Mouse (Mus musculus) adrenal gland, adult 2 months (tissue): Measurements from ENCODE around the gene Gpkow. TPM values are rescaled to one million over a fixed set of nuclear protein-coding genes. Genes with fewer than 3 reads are reported as not detected.
"Not testable (repeated sequence)": the region's sequence is repeated elsewhere in the genome, so short reads cannot be mapped to it uniquely, and the experiment has no call there.

Experiments used
- DNase-seq: peaks from one replicate; pipeline ENCODE4 v3.0.0; 2021
- polyA plus RNA-seq: library from polyadenylated mRNA; depleted of rRNA; stranded (reverse); fragments of >200 nt; gene quantifications from 2 replicates; pipeline ENCODE4 v1.2.3, GENCODE M21; 2012; rRNA removed
- total RNA-seq, 2 experiments: library from RNA; stranded (reverse); gene quantifications; 2 replicates each; pipeline ENCODE4 v1.2.3; 2021

The Gpkow gene
- total and polyA plus RNA-seq, 3 experiments = 4.2 to 58.4 (median 55.7) TPM

DNA sequence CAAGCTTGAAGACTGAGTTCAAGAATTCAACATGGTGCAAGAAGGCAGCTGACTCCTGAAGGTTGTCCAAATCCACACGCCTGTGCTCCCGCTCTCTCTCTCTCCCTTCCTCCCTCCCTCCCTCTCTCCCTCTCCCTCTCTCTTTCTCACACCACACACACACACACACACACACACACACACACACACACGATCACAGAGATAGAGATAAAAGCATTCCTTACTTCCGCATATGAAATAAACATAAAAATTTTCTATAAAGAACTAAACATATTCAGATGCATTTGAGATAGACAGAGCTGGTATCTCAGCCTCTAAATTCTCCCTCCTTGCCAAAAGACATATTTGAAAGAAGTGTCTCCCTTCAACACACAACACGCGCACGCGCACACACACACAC, 48.5 kb downstream of the Gpkow start:
- no peak for DNase-seq

DNA sequence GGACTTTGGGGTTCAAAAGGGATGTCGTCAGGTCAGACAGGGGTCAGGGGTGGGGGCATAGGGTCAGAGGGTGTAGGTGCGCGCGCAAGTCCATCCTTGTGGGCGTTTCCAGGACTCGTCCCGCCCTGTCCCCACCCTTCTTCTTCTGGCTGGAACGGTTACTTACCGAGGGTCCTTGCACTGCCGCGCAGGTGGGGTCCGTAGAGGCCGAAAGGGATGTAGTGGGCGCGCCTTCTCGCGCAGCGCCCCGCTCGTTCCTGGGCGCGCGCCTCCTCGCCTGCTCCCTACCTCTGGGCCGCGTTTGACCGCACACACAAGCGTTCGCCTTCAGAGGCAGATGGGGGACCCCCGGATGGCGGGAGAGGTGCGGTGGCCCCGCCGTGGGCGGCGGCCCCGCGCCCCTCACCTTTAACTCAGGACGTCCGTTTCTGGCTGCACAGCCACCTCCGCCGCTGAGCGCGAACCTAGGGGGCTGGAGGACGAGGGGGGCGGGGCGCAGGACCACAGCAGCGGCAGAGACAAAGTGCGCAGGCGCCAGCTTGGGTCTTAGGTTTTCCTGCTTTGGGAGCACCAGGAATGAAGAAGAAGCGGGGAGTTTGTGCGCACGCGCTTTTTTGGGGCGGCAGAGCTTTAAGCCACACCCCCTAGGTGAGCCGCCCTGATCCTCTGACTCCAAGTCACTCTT, 53.6 kb downstream of the Gpkow start, which contains the start of gene Ccdc120:
Ccdc120 (minus strand) TSS at position 474 of the 685 bp plus-strand sequence.
- peak; percentile 79 for DNase-seq

DNA sequence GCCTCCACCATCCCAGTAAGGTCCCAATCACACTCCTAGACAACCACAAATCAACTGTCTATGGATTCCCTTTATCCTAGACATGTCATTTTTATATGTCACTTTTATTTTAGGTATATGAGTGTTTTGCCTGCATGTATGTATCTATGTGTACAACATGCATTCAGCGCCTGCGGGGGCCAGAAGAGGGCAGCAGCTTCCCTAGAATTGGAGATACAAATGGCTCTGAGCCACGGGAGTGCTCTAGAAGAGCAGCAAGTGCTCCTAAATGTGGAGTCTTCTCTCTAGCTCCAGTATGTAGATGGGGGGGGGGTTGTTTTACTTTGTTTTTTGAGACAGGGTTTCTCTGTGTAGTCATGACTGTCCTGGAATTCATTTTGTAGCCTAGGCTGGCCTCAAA, 56.7 kb downstream of the Gpkow start:
- DNase-seq = not testable (repeated sequence)

Other genes with a start within 250 kb of the Gpkow start
- gene Foxp3, start 123.5 kb upstream of the Gpkow start, total RNA-seq = not detected
- gene Foxp3, start 123.5 kb upstream of the Gpkow start, polyA plus RNA-seq = 0.06 and 0.18 TPM in 2 replicates
- gene Ppp1r3f, start 122.8 kb upstream of the Gpkow start, total RNA-seq = 1 to 10 TPM; 2.6 to 4.5 TPM
- gene Ppp1r3f, start 122.8 kb upstream of the Gpkow start, polyA plus RNA-seq = 5.0 and 6.2 TPM in 2 replicates
- gene Ccdc22, start 91.6 kb upstream of the Gpkow start, total RNA-seq = 10 to 100 TPM; 21.3 to 22.4 TPM
- gene Ccdc22, start 91.6 kb upstream of the Gpkow start, polyA plus RNA-seq = 21.6 and 24.0 TPM in 2 replicates
- under 1 TPM in 1 of 2 experiments, not detected in 1; 0.07 TPM for gene Cacna1f, start 90.0 kb upstream of the Gpkow start, total RNA-seq
- gene Cacna1f, start 90.0 kb upstream of the Gpkow start, polyA plus RNA-seq = 0.06 TPM in 1 of 2 replicates, not detected in the other
- gene Syp, start 58.7 kb upstream of the Gpkow start, total RNA-seq = 10 to 100 TPM; 34.3 to 81.7 TPM
- gene Syp, start 58.7 kb upstream of the Gpkow start, polyA plus RNA-seq = 20.4 and 21.6 TPM in 2 replicates
- 10 to 100 TPM in 1 of 2 experiments, 1 to 10 TPM in 1; 10.0 to 12.3 TPM for gene Prickle3, start 39.9 kb upstream of the Gpkow start, total RNA-seq
- 46.0 and 46.4 TPM in 2 replicates for gene Prickle3, start 39.9 kb upstream of the Gpkow start, polyA plus RNA-seq
- gene Plp2, start 25.7 kb upstream of the Gpkow start, total RNA-seq = 10 to 100 TPM; 72.7 to 93.7 TPM
- gene Plp2, start 25.7 kb upstream of the Gpkow start, polyA plus RNA-seq = 87.0 and 88.3 TPM in 2 replicates
- gene Magix, start 15.9 kb upstream of the Gpkow start, total RNA-seq = under 1 TPM; 0.35 to 0.76 TPM
- 0.77 and 2.5 TPM in 2 replicates for gene Magix, start 15.9 kb upstream of the Gpkow start, polyA plus RNA-seq
- 10 to 100 TPM; 63.7 to 68.0 TPM for gene Wdr45, start 17.2 kb downstream of the Gpkow start, total RNA-seq
- 51.1 and 51.5 TPM in 2 replicates for gene Wdr45, start 17.2 kb downstream of the Gpkow start, polyA plus RNA-seq
- not detected for gene Gm45208, start 25.1 kb downstream of the Gpkow start, total RNA-seq
- gene Gm45208, start 25.1 kb downstream of the Gpkow start, polyA plus RNA-seq = 1.1 and 6.2 TPM in 2 replicates
- gene Praf2, start 31.3 kb downstream of the Gpkow start, total RNA-seq = 10 to 100 TPM; 12.9 to 17.9 TPM
- 37.3 and 55.0 TPM in 2 replicates for gene Praf2, start 31.3 kb downstream of the Gpkow start, polyA plus RNA-seq
- gene Ccdc120, start 53.8 kb downstream of the Gpkow start, total RNA-seq = 1 to 10 TPM; 2.9 to 3.7 TPM
- 11.6 and 12.8 TPM in 2 replicates for gene Ccdc120, start 53.8 kb downstream of the Gpkow start, polyA plus RNA-seq
- gene Tfe3, start 65.4 kb downstream of the Gpkow start, total RNA-seq = 10 to 100 TPM; 45.4 to 59.2 TPM
- gene Tfe3, start 65.4 kb downstream of the Gpkow start, polyA plus RNA-seq = 40.7 and 41.3 TPM in 2 replicates
- 10 to 100 TPM; 44.7 to 47.8 TPM for gene Gripap1, start 92.6 kb downstream of the Gpkow start, total RNA-seq
- 18.3 and 19.5 TPM in 2 replicates for gene Gripap1, start 92.6 kb downstream of the Gpkow start, polyA plus RNA-seq
- gene Kcnd1, start 125.2 kb downstream of the Gpkow start, total RNA-seq = under 1 TPM; 0.86 to 0.92 TPM
- gene Kcnd1, start 125.2 kb downstream of the Gpkow start, polyA plus RNA-seq = 1.1 and 1.2 TPM in 2 replicates
- gene Otud5, start 144.2 kb downstream of the Gpkow start, total RNA-seq = 10 to 100 TPM; 53.9 to 65.8 TPM
- gene Otud5, start 144.2 kb downstream of the Gpkow start, polyA plus RNA-seq = 34.5 and 51.6 TPM in 2 replicates
- gene Pim2, start 181.1 kb downstream of the Gpkow start, total RNA-seq = 10 to 100 TPM in 1 of 2 experiments, 1 to 10 TPM in 1; 7.3 to 12.6 TPM
- 23.0 and 23.7 TPM in 2 replicates for gene Pim2, start 181.1 kb downstream of the Gpkow start, polyA plus RNA-seq
- gene Slc35a2, start 186.9 kb downstream of the Gpkow start, total RNA-seq = 10 to 100 TPM; 39.6 to 75.3 TPM
- 158 and 186 TPM in 2 replicates for gene Slc35a2, start 186.9 kb downstream of the Gpkow start, polyA plus RNA-seq
- 100 to 1,000 TPM; 102 to 144 TPM for gene Pqbp1, start 202.1 kb downstream of the Gpkow start, total RNA-seq
- gene Pqbp1, start 202.1 kb downstream of the Gpkow start, polyA plus RNA-seq = 93.3 and 120 TPM in 2 replicates
- gene Timm17b, start 202.2 kb downstream of the Gpkow start, total RNA-seq = 100 to 1,000 TPM; 102 to 113 TPM
- 79.3 and 93.5 TPM in 2 replicates for gene Timm17b, start 202.2 kb downstream of the Gpkow start, polyA plus RNA-seq
- not detected for gene Gm10491, start 210.7 kb downstream of the Gpkow start, total RNA-seq
- gene Gm10491, start 210.7 kb downstream of the Gpkow start, polyA plus RNA-seq = not detected in 2 replicates
- gene Gm10490, start 212.4 kb downstream of the Gpkow start, total RNA-seq = not detected
- not detected in 2 replicates for gene Gm10490, start 212.4 kb downstream of the Gpkow start, polyA plus RNA-seq
- gene Pcsk1n, start 222.7 kb downstream of the Gpkow start, total RNA-seq = 10 to 100 TPM; 34.7 to 59.2 TPM
- gene Pcsk1n, start 222.7 kb downstream of the Gpkow start, polyA plus RNA-seq = 223 and 268 TPM in 2 replicates
- gene Eras, start 231.5 kb downstream of the Gpkow start, total RNA-seq = not detected
- not detected in 2 replicates for gene Eras, start 231.5 kb downstream of the Gpkow start, polyA plus RNA-seq